Mouse (Mus musculus): Measurements from ENCODE around the gene Chrdl2. TPM values are rescaled to one million over a fixed set of nuclear protein-coding genes. Genes with fewer than 3 reads are reported as not detected.
"Not testable (repeated sequence)": the region's sequence is repeated elsewhere in the genome, so short reads cannot be mapped to it uniquely, and the experiment has no call there.

Gene Chrdl2
- total RNA-seq, 2 experiments from 2014 or later: 0.37 TPM; not detected in 1

DNA sequence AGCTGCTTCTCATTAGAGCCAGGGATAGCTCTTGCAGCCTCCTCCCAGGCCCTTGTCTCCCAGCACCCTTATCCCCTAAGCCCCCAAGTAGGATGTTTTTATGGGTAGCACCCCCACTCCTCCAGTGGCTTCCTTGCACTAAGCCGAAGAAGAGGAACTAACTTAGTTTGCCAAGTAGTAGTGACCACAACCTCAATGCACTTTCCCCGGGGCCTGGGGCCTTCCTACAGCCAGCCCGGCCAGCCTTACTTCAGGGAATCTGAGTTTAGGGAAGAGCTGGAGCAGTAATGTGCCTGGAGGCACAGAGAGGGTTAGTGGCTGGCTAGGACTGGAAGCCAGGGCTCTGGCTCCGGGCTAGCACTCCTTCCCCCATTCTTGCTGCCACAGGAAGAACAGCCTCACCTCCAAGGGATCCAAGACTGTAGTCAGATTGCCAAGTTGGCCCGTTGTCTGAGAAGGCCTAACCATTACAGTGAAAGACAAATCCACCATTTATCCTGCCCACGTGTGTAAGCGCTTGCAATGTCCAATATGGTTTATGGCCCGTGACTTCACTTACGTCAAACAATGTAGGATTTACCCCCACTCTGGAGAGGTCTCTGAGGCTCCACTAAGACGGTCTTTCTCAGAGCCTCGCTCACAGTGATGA lies 29.0 kb downstream of the Chrdl2 start:
- DNase-seq (ENCODE audit: low spot score in 2 of 2): no peak

DNA sequence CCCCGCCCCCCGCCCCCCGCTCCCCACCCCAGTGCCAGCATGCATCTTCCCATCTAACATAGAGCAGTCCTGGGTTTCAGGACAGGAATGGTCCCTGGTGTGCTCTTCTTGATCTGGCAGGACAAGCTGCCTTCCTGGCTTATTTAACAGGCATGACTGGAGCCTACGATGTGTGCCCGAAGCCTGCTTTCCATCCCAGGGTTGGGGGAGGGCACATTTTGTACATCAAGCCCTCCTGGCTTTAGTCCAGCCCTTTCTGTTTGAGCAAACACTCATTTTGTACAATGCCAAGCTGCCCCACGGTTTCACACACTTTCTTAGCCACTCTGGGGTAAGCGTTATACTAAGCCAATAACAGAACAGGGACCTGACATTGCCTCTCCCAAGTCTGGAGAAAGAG lies 30.1 kb downstream of the Chrdl2 start:
- DNase-seq (ENCODE audit: low spot score in 2 of 2): no peak

DNA sequence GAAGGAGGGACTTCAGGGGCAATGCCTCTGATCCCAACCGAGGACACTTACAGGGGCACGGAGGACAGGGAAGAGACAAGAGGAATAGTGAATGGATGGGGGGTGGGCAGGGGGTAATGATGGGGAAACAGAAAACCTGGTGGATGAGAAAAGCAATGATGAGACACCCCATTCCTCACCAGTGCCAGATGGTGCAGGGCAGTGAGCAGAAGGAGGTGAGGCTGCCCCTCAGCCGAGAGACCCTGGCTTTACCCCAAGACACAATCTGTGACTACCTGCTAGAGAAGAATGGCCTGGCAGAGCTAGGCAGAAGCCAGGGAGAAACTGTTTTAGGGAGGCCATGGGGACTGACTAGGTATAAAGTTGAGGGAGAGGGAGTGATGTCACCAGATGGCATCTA lies 30.5 kb downstream of the Chrdl2 start:
- DNase-seq (ENCODE audit: low spot score in 2 of 2): no peak

DNA sequence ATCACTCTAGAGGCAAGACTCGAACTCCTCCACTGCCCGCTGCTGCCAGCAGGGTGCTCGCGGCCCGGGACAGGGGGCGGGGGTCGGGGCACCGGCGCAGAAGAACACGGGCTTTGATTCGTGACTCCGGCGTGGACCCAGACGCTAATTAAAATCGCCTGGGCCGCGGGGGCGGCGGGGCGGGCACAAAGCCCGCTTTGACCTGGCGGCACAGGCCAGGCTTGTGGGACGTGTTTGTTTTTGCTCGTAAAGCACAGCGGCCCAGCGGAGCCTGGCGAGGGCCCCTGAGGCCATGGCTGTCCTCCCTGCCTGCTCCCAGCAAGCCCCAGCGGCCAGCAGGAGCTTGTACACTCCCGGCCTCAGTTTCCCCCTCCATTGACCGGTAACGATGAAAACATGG lies 36.1 kb downstream of the Chrdl2 start:
- DNase-seq (ENCODE audit: low spot score in 2 of 2): no peak

DNA sequence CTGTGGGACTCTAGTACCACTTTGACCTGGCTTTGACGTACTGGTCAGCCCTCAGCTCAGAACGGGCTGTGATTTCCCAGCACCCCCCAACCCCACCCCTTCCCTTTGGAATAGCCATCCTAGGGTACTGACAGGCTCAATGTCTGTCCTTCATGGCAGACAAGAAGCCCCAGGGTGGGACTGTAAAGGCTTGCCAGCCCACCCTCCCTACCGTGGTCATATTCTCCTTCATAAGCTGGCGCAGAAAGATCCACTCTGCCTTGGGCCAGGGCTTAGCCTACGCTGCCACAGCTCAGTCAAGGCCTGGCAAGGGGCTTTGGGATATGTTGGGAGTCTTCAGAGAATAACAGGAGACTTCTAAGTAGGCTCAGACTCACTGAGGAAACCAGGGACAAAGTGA lies 37.1 kb downstream of the Chrdl2 start:
- no peak for DNase-seq (ENCODE audit: low spot score in 2 of 2)

DNA sequence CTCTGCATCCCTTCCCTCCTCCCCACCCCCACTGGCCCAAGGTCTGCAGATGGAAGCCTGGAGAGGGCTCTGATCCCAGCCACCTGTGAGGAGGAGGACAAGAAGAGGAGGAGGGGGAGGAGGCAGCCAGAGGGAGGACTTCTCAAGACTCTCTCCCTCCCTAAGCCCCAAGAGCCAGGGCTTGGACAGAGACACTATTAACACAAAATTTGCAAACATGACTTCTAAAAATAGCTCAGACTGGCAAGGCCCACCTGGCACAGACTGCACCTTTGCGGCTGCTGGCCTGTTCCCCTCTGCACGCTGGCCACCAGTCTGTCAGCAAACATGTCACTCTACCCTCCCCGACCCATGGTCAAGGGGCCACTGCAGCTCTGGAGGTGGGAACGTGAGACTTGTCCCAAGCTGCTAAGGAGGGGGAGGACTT lies 37.6 kb downstream of the Chrdl2 start:
- DNase-seq (ENCODE audit: low spot score in 2 of 2): no peak

DNA sequence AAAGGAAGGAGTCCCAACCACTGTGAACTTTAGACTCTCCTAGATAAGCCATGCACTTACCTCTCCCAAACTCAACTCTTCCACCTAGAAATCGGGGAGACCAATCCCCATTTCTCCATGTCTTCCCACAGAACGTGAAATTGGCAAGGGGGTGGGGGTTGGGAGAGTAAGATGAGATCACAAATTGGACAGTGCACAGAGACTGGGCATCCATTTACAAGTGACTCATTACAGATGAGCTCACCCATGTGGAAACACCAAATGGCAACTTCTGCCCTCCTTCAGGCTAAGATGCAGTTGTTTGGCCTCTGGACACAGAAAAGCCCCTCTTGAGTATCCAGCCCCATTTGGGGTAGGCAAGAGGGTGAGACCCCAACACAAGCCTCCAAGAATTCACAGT lies 40.5 kb downstream of the Chrdl2 start:
- no peak for DNase-seq (ENCODE audit: low spot score in 2 of 2)

DNA sequence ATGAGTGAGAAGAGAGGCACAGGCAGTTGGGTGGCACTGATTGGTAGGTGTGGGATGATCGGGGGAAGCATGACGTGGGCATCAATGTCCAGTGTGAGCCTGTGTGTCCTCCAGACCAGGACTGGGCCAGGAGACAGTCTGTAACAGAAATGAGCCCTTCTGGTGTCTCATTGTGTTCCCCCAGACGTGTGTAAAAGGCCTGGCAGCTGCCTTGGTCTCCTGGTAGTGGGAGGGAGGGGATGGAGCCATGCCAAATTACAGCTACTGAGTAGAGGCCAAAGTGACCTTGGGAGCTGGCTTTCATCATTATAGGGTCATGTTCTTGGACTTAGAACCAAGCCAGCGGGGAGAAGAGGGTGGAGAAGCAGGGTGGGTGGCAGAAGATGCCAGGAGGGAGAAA lies 45.9 kb downstream of the Chrdl2 start:
- DNase-seq (ENCODE audit: low spot score in 2 of 2): no peak

DNA sequence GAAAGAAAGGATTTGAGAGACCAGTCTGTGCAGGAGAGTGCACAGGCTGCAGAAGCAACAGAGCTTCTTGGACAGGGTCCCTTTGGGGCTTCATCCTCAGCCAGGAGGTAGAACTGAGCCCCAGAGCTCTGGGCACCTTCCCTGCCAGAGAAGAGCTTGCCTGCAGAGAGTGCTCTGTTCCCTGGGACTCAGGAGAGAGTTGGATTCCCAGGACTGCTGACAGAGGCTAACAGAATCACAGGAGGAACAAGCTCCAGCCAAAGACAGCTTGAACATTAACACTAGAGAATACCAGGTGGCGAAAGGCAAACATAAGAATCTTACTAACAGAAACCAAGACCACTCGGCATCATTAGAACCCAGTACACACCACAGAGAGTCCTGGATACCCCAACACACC lies 47.0 kb downstream of the Chrdl2 start:
- not testable (repeated sequence) for DNase-seq (ENCODE audit: low spot score in 2 of 2)

DNA sequence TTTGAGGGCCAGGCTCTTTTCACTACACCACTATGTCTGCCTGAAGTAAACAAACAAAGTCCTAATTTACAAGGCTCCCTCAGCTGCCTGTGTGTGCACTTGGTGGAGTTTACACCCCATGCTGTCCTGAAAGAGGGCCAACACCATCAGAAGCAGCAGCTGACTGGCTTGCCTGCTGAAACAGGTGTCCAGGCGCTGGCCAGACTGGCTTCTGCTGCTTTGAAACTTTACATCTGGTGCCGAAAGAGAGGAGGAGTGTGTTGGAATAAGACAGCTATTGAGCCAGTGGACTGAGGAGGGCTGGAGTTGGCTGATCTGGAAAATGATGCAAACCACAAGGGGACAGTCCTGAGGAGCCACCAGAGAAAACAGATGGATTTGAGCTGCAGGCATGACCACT lies 68.0 kb downstream of the Chrdl2 start:
- DNase-seq (ENCODE audit: low spot score in 2 of 2): no peak

DNA sequence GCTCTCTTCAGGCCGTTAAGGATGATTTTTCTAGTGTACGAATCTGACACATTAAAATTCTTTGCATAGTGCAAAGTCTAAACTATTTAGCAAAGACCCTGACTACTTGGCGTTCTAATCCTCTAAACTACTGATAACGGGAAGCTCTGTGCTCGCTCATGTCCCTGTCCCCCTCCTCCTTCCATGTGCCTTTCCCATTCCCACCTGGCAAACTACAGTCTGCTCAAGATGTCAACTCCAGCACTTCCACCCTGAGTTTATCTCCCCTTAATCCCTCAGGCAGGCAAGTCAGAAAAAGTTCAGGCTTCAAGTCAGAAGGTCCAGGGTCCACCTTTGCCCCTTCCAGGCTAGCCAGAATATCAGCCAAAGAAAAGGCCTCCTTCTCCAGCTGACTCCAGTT lies 70.3 kb downstream of the Chrdl2 start:
- no peak for DNase-seq (ENCODE audit: low spot score in 2 of 2)

DNA sequence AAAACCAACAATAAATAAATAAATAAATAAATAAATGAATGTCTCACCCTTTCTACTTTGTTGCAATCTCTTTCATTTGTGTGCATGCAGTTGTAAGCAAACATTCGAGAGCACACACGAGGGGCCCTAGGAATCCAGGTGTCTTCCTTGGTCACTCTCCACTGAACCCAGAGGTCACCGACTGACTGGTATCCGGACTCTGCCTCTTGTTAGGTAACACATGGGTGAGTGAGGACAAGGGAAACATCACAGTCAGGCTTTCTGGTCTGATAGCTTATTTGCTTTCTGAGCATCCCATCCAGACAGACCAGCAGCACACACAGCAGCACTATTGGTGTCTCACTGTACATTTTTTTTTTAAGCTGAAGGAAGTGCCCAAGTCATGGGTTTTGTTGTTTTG lies 71.1 kb downstream of the Chrdl2 start:
- no peak for DNase-seq (ENCODE audit: low spot score in 2 of 2)

DNA sequence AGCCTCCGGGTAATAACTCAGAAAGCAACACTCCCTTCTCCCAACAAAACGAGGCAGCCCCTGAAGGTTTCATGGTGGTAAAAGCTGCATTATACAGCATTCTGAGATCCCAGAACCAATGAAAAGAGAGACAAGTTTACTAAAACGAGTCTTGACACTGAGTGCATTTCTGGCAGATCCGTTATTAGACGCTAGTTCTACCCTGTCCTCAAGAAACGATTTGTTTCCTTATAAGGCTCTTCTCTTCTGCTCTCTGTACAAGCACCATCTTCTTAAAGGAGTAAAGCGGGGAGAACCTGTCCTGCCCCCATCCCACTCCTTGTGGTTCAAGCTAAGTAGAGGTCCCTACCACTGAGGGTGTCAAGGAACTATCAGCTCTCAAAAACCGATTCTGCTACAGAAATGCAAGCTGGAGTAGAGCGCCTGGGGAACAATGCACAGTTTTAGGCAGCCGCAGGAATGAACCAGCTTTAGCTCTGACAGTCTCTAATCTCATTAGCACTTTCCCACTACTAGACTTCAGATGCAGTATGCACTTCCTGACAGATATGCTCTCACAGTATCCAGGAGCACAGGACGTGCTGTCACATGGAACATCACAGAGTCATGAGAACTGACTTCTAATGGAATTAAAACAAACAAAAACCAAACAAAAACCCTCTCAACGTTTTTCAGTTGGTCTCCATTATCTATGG lies 74.3 kb downstream of the Chrdl2 start:
- DNase-seq (ENCODE audit: low spot score in 2 of 2): no peak

DNA sequence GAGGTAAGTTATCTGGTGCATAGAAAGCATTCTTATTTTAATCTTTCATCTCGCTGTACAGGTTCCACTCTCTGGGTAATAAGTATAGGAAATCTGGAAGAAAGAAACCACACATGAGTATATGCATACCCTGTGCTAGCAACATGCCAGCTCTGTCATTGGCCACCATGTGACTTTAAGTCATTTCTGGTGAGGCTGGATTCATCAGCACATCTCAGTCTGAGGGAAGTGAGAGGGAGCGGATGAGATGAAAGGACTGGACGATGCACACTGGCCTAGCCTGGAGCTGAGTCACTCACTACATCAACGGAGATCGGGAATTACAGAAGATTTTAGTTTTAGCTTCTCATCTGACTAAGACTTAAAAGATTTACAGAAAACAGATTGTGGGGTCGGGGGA lies 76.9 kb downstream of the Chrdl2 start:
- DNase-seq (ENCODE audit: low spot score in 2 of 2): no peak

DNA sequence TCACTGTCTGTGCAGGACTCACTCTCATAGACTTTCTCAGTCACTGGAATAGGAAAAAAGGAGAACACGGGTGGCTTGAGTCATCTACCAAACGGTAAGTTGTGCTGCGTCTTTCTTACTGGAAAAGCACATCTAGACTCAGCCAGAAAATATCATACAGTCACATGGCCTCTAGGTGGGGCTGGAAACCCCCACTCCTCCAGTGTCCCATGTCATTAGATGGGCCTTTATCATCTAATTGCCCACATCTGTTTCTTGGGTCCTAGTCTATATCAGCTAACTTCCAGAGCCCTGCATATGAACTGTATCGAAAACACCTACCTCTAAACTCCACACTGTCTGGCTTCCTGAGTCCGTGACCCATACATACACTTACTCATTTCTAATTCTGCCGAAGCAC lies 77.8 kb downstream of the Chrdl2 start:
- DNase-seq (ENCODE audit: low spot score in 2 of 2): no peak

Other genes with a start within 250 kb of the Chrdl2 start
- not detected for gene Olfr521, start 242.7 kb upstream of the Chrdl2 start, total RNA-seq (2021)
- gene Neu3, start 177.8 kb upstream of the Chrdl2 start, total RNA-seq (2021): 1 to 10 TPM; 2.3 to 3.0 TPM
- gene Xrra1, start 147.1 kb upstream of the Chrdl2 start, total RNA-seq (2021): 1 to 10 TPM in 1 of 2 experiments, under 1 TPM in 1; 0.87 to 1.2 TPM
- 10 to 100 TPM; 86.3 to 96.7 TPM for gene Spcs2, start 142.7 kb upstream of the Chrdl2 start, total RNA-seq (2021)
- 10 to 100 TPM; 45.6 to 47.4 TPM for gene Rnf169, start 25.7 kb upstream of the Chrdl2 start, total RNA-seq (2021)
- gene Pold3, start 115.4 kb downstream of the Chrdl2 start, total RNA-seq (2021): 10 to 100 TPM; 33.4 to 38.0 TPM
- gene Lipt2, start 153.1 kb downstream of the Chrdl2 start, total RNA-seq (2021): 1 to 10 TPM; 4.7 to 5.4 TPM
- gene Kcne3, start 170.3 kb downstream of the Chrdl2 start, total RNA-seq (2021): under 1 TPM in 1 of 2 experiments, not detected in 1; 0.37 TPM
- 100 to 1,000 TPM; 250 to 271 TPM for gene Pgm2l1, start 221.2 kb downstream of the Chrdl2 start, total RNA-seq (2021)